Mouse (Mus musculus) cortical plate, adult 2 months (tissue): Measurements from ENCODE around the gene Setx. TPM values are rescaled to one million over a fixed set of nuclear protein-coding genes. Genes with fewer than 3 reads are reported as not detected.

ENCODE experiments used
- H3K27ac ChIP-seq: fragments of 200-500 bp; 2 replicates; pipeline ENCODE4 v1.5.1; 2012; ENCODE audit warnings: low read length, control low read depth, inconsistent platforms; ENCODE audit not compliant: insufficient read depth
- H3K4me1 ChIP-seq: fragments of 200-500 bp; 2 replicates; pipeline ENCODE4 v1.6.1; 2011; ENCODE audit warnings: low read length; ENCODE audit not compliant: control insufficient read depth, insufficient read depth
- H3K4me3 ChIP-seq: fragments of 200-500 bp; 2 replicates; pipeline ENCODE4 v1.5.1; 2011; ENCODE audit warnings: mild to moderate bottlenecking, low read length, control low read depth; ENCODE audit not compliant: insufficient read depth
- CTCF ChIP-seq: fragments of 200-500 bp; IDR thresholded peaks from 2 replicates; pipeline ENCODE4 v1.5.1; 2011; ENCODE audit warnings: mild to moderate bottlenecking, control low read depth, low read length; ENCODE audit not compliant: insufficient read depth; ENCODE audit errors: extremely low read depth
- POLR2A ChIP-seq: fragments of 200-500 bp; IDR thresholded peaks from 2 replicates; pipeline ENCODE4 v1.6.1; 2011; ENCODE audit warnings: mild to moderate bottlenecking, low read length, control low read depth; ENCODE audit not compliant: insufficient read depth; ENCODE audit errors: extremely low read depth
- polyA plus RNA-seq: library from polyadenylated mRNA; depleted of rRNA; stranded (reverse); fragments of >200 nt; gene quantifications from 2 replicates; pipeline ENCODE4 v1.2.3, GENCODE M21; 2012

Setx gene
- polyA plus RNA-seq, 1 experiment: 13.7 TPM

- no peak overlapping the region for H3K27ac ChIP-seq
- H3K4me1 ChIP-seq: no peaks in the 10 kb centered on the region
- TF ChIP-seq POLR2A: no peak
- no peak for TF ChIP-seq CTCF
- H3K4me3 ChIP-seq: no peak overlapping the region
Observed at GRCm38 (mm10) chr2:29135161-29135560, 11.2 kb downstream of the Setx start.

- no peaks in the 10 kb centered on the region; the same call in 1 of the 2 replicates for H3K4me1 ChIP-seq
- no peak for TF ChIP-seq POLR2A
- TF ChIP-seq CTCF: no peak
- H3K27ac ChIP-seq: no peak overlapping the region
- H3K4me3 ChIP-seq: no peak overlapping the region
Observed at GRCm38 (mm10) chr2:29151941-29152340, 28.0 kb downstream of the Setx start.

- Histone ChIP-seq H3K27ac (no peak overlapping the region), H3K4me1 (no peaks in the 10 kb centered on the region), H3K4me3 (no peak overlapping the region)
- TF ChIP-seq POLR2A: no peak
- no peak for TF ChIP-seq CTCF
Observed at GRCm38 (mm10) chr2:29168067-29168466, 44.1 kb downstream of the Setx start.

- Histone ChIP-seq H3K4me3 (no peak overlapping the region), H3K27ac (no peak overlapping the region), H3K4me1 (no peaks in the 10 kb centered on the region)
- TF ChIP-seq POLR2A: no peak
- TF ChIP-seq CTCF: no peak
Observed at GRCm38 (mm10) chr2:29174887-29175286, 50.9 kb downstream of the Setx start.

- no peak overlapping the region for H3K27ac ChIP-seq
- no peak for TF ChIP-seq CTCF
- no peak for TF ChIP-seq POLR2A
- no peaks in the 10 kb centered on the region for H3K4me1 ChIP-seq
- H3K4me3 ChIP-seq: no peak overlapping the region
Observed at GRCm38 (mm10) chr2:29179810-29180209, 55.8 kb downstream of the Setx start.

GRCm38 (mm10) chr2:29181111-29181510 lies 57.1 kb downstream of the Setx start:
- Histone ChIP-seq H3K4me3 (no peak overlapping the region), H3K27ac (no peak overlapping the region), H3K4me1 (no peaks in the 10 kb centered on the region)
- TF ChIP-seq POLR2A: no peak

- H3K4me3 ChIP-seq: no peak overlapping the region
- H3K4me1 ChIP-seq: no peaks in the 10 kb centered on the region
- no peak for TF ChIP-seq POLR2A
- TF ChIP-seq CTCF: no peak
- H3K27ac ChIP-seq: no peak overlapping the region
Observed at GRCm38 (mm10) chr2:29183266-29183924, 59.4 kb downstream of the Setx start.

- Histone ChIP-seq H3K4me1 (no peaks in the 10 kb centered on the region), H3K4me3 (no peak overlapping the region), H3K27ac (no peak overlapping the region)
- no peak for TF ChIP-seq CTCF
- no peak for TF ChIP-seq POLR2A
Observed at GRCm38 (mm10) chr2:29186209-29186608, 62.2 kb downstream of the Setx start.

- H3K4me1 ChIP-seq: 0 out of 2 replicates have a peak, but pooled peaks cover 1% of the 10 kb centered on the region
- no peak overlapping the region for H3K27ac ChIP-seq
- TF ChIP-seq CTCF (no peak), POLR2A (no peak)
- H3K4me3 ChIP-seq: no peak overlapping the region
Observed at GRCm38 (mm10) chr2:29190392-29190791, 66.4 kb downstream of the Setx start.
